Mouse (Mus musculus) lung, adult 2 months (tissue): Measurements from ENCODE around the gene Rmnd5b.
"Not testable (repeated sequence)": the region's sequence is repeated elsewhere in the genome, so short reads cannot be mapped to it uniquely, and the experiment has no call there.

Experiments used
- CTCF ChIP-seq: fragments of 200-500 bp; IDR thresholded peaks from 2 replicates; pipeline ENCODE4 v1.5.1; 2011; ENCODE audit warnings: mild to moderate bottlenecking, low read length, control low read depth; ENCODE audit not compliant: insufficient read depth
- POLR2A ChIP-seq: fragments of 200-500 bp; IDR thresholded peaks from 2 replicates; pipeline ENCODE4 v1.6.1; 2011; ENCODE audit warnings: low read depth, mild to moderate bottlenecking, control low read depth, low read length, borderline replicate concordance; ENCODE audit errors: extremely low read depth

- TF ChIP-seq POLR2A, CTCF: not testable (repeated sequence)
Observed at GRCm38 (mm10) chr11:51609940-51610339, 25.8 kb downstream of the Rmnd5b start.
